Mouse (Mus musculus): ENCODE data around the gene Prodh2. TPM values are rescaled to one million over a fixed set of nuclear protein-coding genes. Genes with fewer than 3 reads are reported as not detected.

The Prodh2 gene
- polyA plus RNA-seq, 1 experiment from 2014 or later, result not detected

DNA sequence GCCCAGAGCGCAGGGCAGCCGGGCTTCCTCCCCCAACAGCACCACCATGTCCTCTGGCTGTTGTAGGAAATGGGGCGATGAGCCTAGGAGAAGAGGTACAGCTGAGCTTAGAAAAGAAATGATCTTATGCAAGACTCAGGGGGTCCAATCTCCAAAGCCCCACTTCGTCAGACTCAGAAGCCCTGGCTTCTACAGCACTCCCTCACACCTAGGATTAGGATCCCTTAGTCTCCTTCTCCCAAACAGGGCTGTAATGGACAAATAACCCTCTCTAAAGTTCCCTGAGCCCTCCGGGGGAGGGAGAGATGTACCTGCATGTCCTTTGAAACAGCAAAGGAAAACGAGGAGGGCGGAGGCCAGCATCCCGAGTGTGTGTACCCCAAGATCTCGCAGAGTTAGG lies 36.9 kb upstream of the Prodh2 start:
- H3K4me1 ChIP-seq (ENCODE audit: control insufficient read depth, insufficient read depth, low read length), result peaks cover 15% of the 10 kb centered on the region; the same call in 1 of the 2 replicates
- 4% methylated on average over 9 of the region's 9 CpGs for WGBS
- no peaks in the 10 kb centered on the region for H3K36me3 ChIP-seq (ENCODE audit: control insufficient read depth, insufficient read depth, low read length)
- H3K9ac ChIP-seq (replicated peaks; ENCODE audit: low read depth, low read length), result no peak overlapping the region
- H3K27ac ChIP-seq (ENCODE audit: low read length), result no peak overlapping the region
- no peak overlapping the region for H3K4me2 ChIP-seq (replicated peaks; ENCODE audit: low read depth, low read length)
- peaks cover 78% of the 10 kb centered on the region for H3K27me3 ChIP-seq (ENCODE audit: control insufficient read depth, insufficient read depth, low read length)
- H3K9me3 ChIP-seq (ENCODE audit: control insufficient read depth, low read depth, low read length), result no peaks in the 10 kb centered on the region
- peak overlapping the region; percentile 17; the same call in 1 of the 2 replicates for H3K4me3 ChIP-seq (ENCODE audit: low read depth, low read length)
- ATAC-seq (ENCODE audit: insufficient number of reproducible peaks, insufficient read depth, low FRiP score, low read depth), result no peak

DNA sequence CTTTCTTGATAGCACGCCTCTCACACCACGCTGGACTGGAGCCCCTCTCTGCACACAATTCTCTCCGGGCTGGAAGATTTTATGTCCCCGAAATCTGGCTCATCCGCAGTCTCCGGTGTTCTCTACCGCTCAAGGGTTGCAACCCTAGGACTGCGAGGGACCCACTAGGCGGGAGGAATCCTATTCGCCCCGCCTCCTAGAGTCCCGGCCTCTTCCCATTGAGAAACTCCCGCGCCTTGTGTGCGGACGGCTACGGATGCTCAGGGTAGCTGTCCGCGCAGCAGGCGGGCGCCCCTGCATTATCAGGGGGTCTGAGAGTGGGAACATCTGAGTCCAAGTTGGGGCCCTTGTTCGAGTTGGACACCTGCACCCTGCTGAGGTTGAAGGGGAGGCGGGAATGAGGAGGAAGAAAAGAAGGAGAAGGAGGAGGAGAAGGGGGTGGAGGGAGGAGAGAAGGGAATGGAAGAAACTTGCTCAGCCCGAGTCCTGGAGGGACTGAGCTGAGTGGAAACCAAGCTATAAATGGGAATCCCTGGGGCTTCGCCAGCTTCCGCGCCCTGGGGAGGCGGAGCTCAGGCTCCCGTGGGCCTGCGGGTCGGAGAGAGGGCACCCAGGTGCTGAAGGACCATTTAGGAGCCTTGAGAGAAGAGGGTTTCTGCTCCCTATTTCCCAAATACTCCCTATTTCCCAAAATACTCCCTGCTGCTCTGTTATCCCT lies 36.4 kb upstream of the Prodh2 start:
- Histone ChIP-seq H3K4me1 (ENCODE audit: control insufficient read depth, insufficient read depth, low read length) (peaks cover 15% of the 10 kb centered on the region; the same call in 1 of the 2 replicates), H3K4me3 (ENCODE audit: low read depth, low read length) (peak overlapping the region; percentile 17), H3K9me3 (ENCODE audit: control insufficient read depth, low read depth, low read length) (no peaks in the 10 kb centered on the region), H3K4me2 (replicated peaks; ENCODE audit: low read depth, low read length) (peak overlapping the region; percentile 32), H3K9ac (replicated peaks; ENCODE audit: low read depth, low read length) (no peak overlapping the region), H3K36me3 (ENCODE audit: control insufficient read depth, insufficient read depth, low read length) (no peaks in the 10 kb centered on the region), H3K27ac (ENCODE audit: low read length) (no peak overlapping the region), H3K27me3 (ENCODE audit: control insufficient read depth, insufficient read depth, low read length) (peaks cover 78% of the 10 kb centered on the region)
- under 1% methylated on average over 31 of the region's 31 CpGs for WGBS
- no peak for ATAC-seq (ENCODE audit: insufficient number of reproducible peaks, insufficient read depth, low FRiP score, low read depth)

DNA sequence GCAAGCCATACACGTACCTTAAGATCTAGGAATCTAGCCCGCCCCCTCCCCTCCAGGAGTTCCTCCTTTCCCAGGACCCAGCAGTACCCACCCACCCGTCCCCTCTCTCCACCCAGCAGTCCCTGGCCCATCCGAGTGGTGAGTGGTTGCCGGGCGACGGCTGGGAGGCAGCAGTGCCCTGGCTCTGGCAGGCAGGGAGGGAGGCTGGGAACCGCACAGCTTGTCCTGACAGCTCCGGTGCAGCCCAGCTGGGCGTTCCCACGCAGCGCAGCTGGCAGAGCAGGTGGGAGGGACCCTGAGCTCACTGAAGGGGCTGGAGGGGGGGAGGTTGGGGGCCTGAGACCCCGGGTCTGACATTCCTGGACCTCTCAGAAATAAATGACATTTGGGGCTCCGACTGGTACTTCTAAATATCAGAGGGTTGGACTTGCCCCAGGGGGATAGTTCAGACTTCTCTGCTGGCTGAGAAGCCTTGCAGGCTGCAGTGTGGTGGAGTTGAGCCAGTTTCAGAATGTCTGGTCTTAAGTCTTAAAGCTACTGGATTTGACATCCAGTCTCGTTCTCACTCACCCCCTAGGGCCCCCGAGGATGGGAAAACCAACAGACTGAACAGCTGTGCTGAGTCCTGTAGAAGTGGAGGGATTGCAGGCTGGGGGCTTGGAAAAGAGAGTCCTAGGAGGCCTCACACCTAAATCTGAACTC lies 35.6 kb upstream of the Prodh2 start, which contains the start of the genes Kirrel2 and Nphs1:
Kirrel2 (minus strand) TSS at position 62 of the 702 bp plus-strand sequence.
Nphs1 (plus strand) TSS at position 687 of the 702 bp plus-strand sequence.
- Histone ChIP-seq H3K9me3 (ENCODE audit: control insufficient read depth, low read depth, low read length) (no peaks in the 10 kb centered on the region), H3K4me1 (ENCODE audit: control insufficient read depth, insufficient read depth, low read length) (peaks cover 15% of the 10 kb centered on the region; the same call in 1 of the 2 replicates), H3K4me3 (ENCODE audit: low read depth, low read length) (peak within 1 kb of the TSS; percentile 17), H3K4me2 (replicated peaks; ENCODE audit: low read depth, low read length) (peak within 1 kb of the TSS; percentile 32), H3K27me3 (ENCODE audit: control insufficient read depth, insufficient read depth, low read length) (peaks cover 82% of the 10 kb centered on the region), H3K27ac (ENCODE audit: low read length) (no peak within 1 kb of the TSS; the same call in 1 of the 2 replicates), H3K36me3 (ENCODE audit: control insufficient read depth, insufficient read depth, low read length) (no peaks in the 10 kb centered on the region), H3K9ac (replicated peaks; ENCODE audit: low read depth, low read length) (no peak within 1 kb of the TSS)
- WGBS, result 3% methylated on average over 16 of the region's 16 CpGs
- peak; percentile 57; the same call in 1 of the 2 replicates for ATAC-seq (ENCODE audit: insufficient number of reproducible peaks, insufficient read depth, low FRiP score, low read depth)

DNA sequence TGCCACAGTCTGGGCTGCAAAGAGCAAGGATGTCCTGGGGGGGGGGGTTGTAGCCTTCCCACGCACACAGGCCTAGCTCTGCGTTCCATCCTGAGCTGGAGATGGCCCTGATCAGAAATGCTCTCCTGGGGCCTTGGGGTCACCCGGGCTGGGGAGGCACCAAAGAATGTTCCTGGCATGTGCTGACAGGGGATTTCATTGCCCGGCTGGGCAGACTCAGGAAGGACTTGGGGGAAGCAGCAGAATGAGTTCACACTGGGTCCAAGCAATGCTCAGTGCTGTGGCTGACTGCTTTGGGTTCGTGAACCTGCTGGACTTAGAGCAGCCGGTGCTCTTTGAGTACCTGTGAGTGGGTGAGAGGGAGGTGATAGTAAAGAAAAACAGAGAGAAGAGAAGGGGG lies 33.9 kb upstream of the Prodh2 start:
- no peak for ATAC-seq (ENCODE audit: insufficient number of reproducible peaks, insufficient read depth, low FRiP score, low read depth)

DNA sequence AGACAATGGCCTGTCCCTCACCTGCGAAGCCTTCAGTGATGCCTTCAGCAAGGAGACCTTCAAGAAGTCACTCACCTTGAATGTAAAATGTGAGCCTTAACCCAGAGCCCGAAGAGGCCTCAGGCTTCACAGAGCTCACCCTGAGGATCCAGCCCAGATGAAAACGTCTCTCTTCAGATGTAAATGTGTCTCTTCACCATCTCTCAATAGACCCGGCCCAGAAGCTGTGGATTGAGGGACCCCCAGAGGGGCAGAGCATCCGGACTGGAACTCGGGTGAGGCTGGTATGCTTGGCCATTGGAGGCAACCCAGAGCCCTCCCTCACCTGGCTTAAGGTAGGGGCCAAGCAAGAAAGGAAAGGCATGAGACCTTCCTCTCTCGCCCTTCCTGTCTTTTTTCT lies 29.9 kb upstream of the Prodh2 start:
- Histone ChIP-seq H3K4me2 (replicated peaks; ENCODE audit: low read depth, low read length) (no peak overlapping the region), H3K27me3 (ENCODE audit: control insufficient read depth, insufficient read depth, low read length) (peaks cover 63% of the 10 kb centered on the region), H3K9me3 (ENCODE audit: control insufficient read depth, low read depth, low read length) (no peaks in the 10 kb centered on the region), H3K4me1 (ENCODE audit: control insufficient read depth, insufficient read depth, low read length) (0 out of 2 replicates have a peak, but pooled peaks cover 4% of the 10 kb centered on the region), H3K9ac (replicated peaks; ENCODE audit: low read depth, low read length) (no peak overlapping the region), H3K27ac (ENCODE audit: low read length) (no peak overlapping the region), H3K4me3 (ENCODE audit: low read depth, low read length) (no peak overlapping the region), H3K36me3 (ENCODE audit: control insufficient read depth, insufficient read depth, low read length) (no peaks in the 10 kb centered on the region)
- 35% methylated on average over 7 of the region's 7 CpGs for WGBS
- ATAC-seq (ENCODE audit: insufficient number of reproducible peaks, insufficient read depth, low FRiP score, low read depth), result no peak

More for the DNA sequence above, 33.9 kb upstream of the Prodh2 start:
- 43% methylated on average over 6 of the region's 6 CpGs for WGBS
- H3K4me1 ChIP-seq (ENCODE audit: control insufficient read depth, insufficient read depth, low read length), result peaks cover 15% of the 10 kb centered on the region; the same call in 1 of the 2 replicates
- H3K36me3 ChIP-seq (ENCODE audit: control insufficient read depth, insufficient read depth, low read length), result no peaks in the 10 kb centered on the region
- H3K9ac ChIP-seq (replicated peaks; ENCODE audit: low read depth, low read length), result no peak overlapping the region
- peaks cover 76% of the 10 kb centered on the region for H3K27me3 ChIP-seq (ENCODE audit: control insufficient read depth, insufficient read depth, low read length)
- H3K27ac ChIP-seq (ENCODE audit: low read length), result no peak overlapping the region
- no peaks in the 10 kb centered on the region for H3K9me3 ChIP-seq (ENCODE audit: control insufficient read depth, low read depth, low read length)
- no peak overlapping the region for H3K4me3 ChIP-seq (ENCODE audit: low read depth, low read length)
- no peak overlapping the region for H3K4me2 ChIP-seq (replicated peaks; ENCODE audit: low read depth, low read length)

DNA sequence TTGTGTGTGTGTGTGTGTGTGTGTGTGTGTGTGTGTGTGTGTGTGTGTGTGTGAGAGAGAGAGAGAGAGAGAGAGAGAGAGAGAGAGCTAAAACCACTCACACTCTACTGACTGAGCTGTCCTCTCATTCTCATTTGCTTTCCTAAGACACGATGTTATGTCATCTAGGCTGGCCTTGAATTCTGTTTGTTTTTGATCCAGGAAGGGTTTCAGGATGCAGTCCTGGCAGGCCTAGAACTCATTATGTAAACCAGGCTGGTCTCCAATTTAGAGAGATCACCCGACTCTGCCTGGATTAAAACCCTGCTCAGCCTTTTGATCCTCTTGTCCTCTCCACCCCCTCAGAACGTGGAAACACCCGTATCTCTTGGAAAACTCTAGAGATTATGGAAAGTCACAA lies 29.4 kb upstream of the Prodh2 start:
- no peak overlapping the region for H3K27ac ChIP-seq (ENCODE audit: low read length)
- H3K9me3 ChIP-seq (ENCODE audit: control insufficient read depth, low read depth, low read length), result no peaks in the 10 kb centered on the region
- H3K4me1 ChIP-seq (ENCODE audit: control insufficient read depth, insufficient read depth, low read length), result 0 out of 2 replicates have a peak, but pooled peaks cover 4% of the 10 kb centered on the region
- H3K36me3 ChIP-seq (ENCODE audit: control insufficient read depth, insufficient read depth, low read length), result no peaks in the 10 kb centered on the region
- peaks cover 59% of the 10 kb centered on the region for H3K27me3 ChIP-seq (ENCODE audit: control insufficient read depth, insufficient read depth, low read length)
- ATAC-seq (ENCODE audit: insufficient number of reproducible peaks, insufficient read depth, low FRiP score, low read depth), result no peak
- no peak overlapping the region for H3K4me3 ChIP-seq (ENCODE audit: low read depth, low read length)
- no peak overlapping the region for H3K9ac ChIP-seq (replicated peaks; ENCODE audit: low read depth, low read length)
- H3K4me2 ChIP-seq (replicated peaks; ENCODE audit: low read depth, low read length), result no peak overlapping the region
- WGBS, result 23% methylated on average over 4 of the region's 4 CpGs

DNA sequence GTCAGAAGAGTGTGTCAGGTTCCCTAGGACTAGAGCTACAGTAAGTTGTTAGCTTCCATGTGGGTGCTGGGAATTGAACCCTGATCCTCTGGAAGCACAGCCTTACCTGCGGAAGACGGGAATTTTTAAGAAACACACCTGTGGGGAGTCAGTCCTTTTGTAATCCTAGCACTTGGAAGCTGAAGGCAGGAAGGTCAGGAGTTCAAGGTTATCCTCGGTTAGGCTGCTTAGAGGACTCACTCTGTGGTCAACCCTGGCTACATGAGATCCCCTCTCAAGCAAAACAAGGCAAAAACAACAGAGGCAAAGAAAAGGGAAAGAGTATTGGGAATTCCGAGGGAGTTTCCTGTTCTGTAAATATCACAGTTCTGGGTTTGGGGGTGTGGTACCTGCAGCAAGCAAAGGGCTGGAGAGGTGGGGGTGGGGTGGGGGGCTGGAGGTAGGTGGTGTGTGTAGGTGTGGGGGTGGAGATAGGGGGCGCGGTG lies 28.6 kb upstream of the Prodh2 start:
- Histone ChIP-seq H3K4me3 (ENCODE audit: low read depth, low read length) (no peak overlapping the region), H3K36me3 (ENCODE audit: control insufficient read depth, insufficient read depth, low read length) (no peaks in the 10 kb centered on the region), H3K9ac (replicated peaks; ENCODE audit: low read depth, low read length) (no peak overlapping the region), H3K9me3 (ENCODE audit: control insufficient read depth, low read depth, low read length) (no peaks in the 10 kb centered on the region), H3K4me2 (replicated peaks; ENCODE audit: low read depth, low read length) (no peak overlapping the region), H3K27me3 (ENCODE audit: control insufficient read depth, insufficient read depth, low read length) (peaks cover 52% of the 10 kb centered on the region), H3K27ac (ENCODE audit: low read length) (no peak overlapping the region), H3K4me1 (ENCODE audit: control insufficient read depth, insufficient read depth, low read length) (0 out of 2 replicates have a peak, but pooled peaks cover 4% of the 10 kb centered on the region)
- 14% methylated on average over 6 of the region's 6 CpGs for WGBS
- ATAC-seq (ENCODE audit: insufficient number of reproducible peaks, insufficient read depth, low FRiP score, low read depth), result no peak

DNA sequence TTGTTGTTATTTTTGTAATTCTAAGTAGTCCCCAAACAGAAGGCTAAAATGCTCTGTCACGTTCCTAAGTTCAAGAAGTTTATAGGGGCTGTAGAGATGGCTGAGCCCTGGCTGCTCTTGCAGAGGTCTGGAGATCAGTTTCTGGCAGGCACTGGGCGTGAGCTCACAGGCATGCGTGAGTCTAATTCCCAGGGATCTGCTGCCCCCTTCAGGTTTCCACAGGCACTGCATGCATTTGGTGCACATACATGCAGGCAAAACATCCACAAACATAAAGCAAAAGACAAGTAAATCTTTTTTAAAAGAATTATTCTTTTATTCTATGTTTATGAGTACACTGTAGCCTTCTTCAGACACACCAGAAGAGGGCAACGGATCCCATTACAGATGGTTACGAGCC lies 21.0 kb upstream of the Prodh2 start:
- no peaks in the 10 kb centered on the region for H3K36me3 ChIP-seq (ENCODE audit: control insufficient read depth, insufficient read depth, low read length)
- H3K27me3 ChIP-seq (ENCODE audit: control insufficient read depth, insufficient read depth, low read length), result 0 out of 2 replicates have a peak, but pooled peaks cover under 1% of the 10 kb centered on the region
- no peak overlapping the region for H3K4me3 ChIP-seq (ENCODE audit: low read depth, low read length)
- H3K9me3 ChIP-seq (ENCODE audit: control insufficient read depth, low read depth, low read length), result peaks cover 3% of the 10 kb centered on the region; the same call in 1 of the 2 replicates
- ATAC-seq (ENCODE audit: insufficient number of reproducible peaks, insufficient read depth, low FRiP score, low read depth), result no peak
- peaks cover 2% of the 10 kb centered on the region; the same call in 1 of the 2 replicates for H3K4me1 ChIP-seq (ENCODE audit: control insufficient read depth, insufficient read depth, low read length)
- WGBS, result 48% methylated on average over 5 of the region's 5 CpGs
- no peak overlapping the region for H3K4me2 ChIP-seq (replicated peaks; ENCODE audit: low read depth, low read length)
- H3K27ac ChIP-seq (ENCODE audit: low read length), result no peak overlapping the region
- no peak overlapping the region for H3K9ac ChIP-seq (replicated peaks; ENCODE audit: low read depth, low read length)

Data from stomach, embryonic 14.5 days (tissue).